Mouse (Mus musculus) embryo, embryonic 9.5 days (tissue): ENCODE data around the gene Timm10b.

ENCODE experiments used
- DNase-seq: peaks from one replicate; pipeline ENCODE4 v3.0.0-alpha.2; 2017; ENCODE audit errors: extremely low spot score

Timm10b gene

GRCm38 (mm10) chr7:105639756-105640155 is at the start of gene Timm10b:
Timm10b (plus strand) TSS chr7:105640056.
- no peak for DNase-seq

DNA sequence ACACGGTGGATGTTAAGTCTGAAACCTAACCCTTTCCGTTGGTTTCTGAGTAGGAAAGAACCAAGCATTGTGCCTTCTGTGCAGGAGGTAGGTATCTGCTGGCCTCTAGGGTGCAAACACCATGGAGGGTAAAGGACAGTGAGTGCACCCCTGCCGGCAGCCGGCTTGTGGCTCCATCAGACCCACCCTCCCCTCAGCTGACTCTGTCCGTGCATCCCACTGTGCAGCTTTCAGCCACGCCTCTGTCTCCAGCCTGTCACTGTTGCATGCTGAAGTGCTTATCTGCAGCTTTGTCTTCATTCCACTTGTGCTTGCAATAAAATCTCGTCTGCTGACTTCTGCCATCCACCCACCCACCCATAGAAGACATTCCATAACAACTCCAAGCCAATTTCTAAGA is 49.8 kb upstream of the Timm10b start:
- DNase-seq = no peak

DNA sequence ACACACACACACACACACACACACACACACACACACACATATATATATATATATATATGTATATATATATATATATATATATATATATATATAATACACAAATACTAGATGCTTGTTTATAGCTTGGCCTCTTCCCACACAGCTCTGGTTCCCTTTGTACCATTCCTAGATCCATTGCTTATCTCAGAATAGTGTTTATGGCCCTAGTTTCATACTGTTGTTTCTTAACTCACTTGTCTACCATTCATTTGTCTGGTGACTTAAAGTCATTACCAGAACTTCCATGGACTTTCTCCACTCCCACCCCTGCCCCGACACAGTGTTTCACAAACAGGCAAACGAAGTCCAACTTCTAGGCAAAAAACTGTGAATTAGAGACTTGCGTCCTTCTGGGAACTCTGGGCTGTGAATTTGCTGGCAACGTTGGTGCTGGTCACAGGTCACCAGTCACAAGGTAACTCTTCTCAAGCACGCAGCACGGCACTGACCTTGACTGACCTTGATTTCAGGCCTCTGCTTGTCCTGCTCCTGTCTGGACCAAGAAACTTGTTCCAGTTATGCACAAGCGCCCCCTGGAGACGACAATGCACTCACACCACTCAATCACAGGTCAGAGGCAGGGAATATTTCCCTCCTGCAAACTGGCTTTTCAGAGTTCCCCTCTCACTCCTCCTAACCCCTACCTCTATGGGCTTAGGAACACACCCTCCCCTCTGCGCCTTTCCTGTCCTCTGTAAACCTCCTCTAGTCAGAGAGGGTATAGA is 36.8 kb upstream of the Timm10b start:
- DNase-seq = peak; percentile 58

- DNase-seq = no peak
These were observed 31.4 kb upstream of the Timm10b start for GRCm38 (mm10) chr7:105608467-105608866.

DNA sequence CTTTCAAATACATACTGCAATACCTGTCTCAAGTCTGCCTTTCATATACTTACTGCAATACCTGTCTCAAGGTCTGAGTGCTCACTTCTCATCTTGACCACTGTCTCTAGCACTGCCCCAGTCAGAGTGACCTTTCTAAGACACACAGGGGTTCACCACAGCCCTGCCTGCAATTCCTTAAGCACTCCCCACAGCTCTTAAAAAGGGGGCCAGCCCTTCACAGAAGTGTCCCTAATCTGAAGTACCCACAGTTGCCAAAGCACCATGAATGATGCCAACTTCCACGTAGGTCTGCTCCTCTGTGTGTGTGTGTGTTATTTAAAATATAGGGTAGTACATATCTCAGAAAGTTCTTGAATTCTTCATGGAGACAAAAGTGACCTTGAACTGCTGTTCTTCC is 28.1 kb upstream of the Timm10b start:
- DNase-seq = no peak

DNA sequence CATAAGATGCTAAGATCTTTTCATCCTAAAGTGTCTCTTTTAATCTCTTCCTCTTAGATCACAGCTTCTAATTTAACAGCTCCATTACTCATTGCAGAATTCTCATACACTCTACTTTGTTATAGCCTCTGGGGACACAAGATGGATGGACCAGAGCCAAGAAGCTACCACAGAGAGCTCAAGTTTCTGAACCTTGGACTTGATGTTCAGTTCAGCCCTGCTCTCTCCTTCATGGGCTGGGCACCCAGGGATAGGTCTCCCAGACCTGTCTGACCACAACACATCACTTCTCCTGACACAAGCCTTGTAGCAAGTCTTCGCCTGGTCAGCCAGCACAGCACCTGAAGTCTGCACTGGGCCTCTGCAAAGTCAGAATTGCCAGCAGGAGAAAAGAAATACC is 25.5 kb upstream of the Timm10b start:
- no peak for DNase-seq

GRCm38 (mm10) chr7:105615720-105616119 is 24.1 kb upstream of the Timm10b start:
- DNase-seq = no peak

DNA sequence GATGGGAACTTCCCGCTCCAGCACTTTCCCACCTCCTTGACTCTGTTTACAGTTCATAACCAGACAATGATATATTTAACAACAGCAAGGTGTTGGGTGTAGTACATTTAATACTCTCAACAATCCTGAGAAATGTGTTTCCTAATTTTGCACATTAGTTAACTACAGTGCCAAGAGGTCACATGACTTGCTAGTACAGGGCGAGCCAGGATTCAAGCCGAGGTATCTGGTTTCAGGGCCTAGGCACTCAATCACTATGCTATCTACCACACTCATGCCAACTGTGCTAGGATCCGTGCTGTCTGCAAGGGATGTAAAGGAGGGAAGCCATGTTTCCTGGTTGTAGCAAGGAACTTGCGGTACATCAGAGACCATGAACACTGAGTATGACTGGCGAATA is 23.3 kb upstream of the Timm10b start:
- no peak for DNase-seq

- DNase-seq = no peak
These were observed 22.0 kb upstream of the Timm10b start for GRCm38 (mm10) chr7:105617810-105618209.

- DNase-seq = no peak
These were observed 20.2 kb upstream of the Timm10b start for GRCm38 (mm10) chr7:105619701-105620100.

GRCm38 (mm10) chr7:105621053-105621452 is 18.8 kb upstream of the Timm10b start:
- DNase-seq = no peak

GRCm38 (mm10) chr7:105621646-105622292 is 18.1 kb upstream of the Timm10b start:
- DNase-seq = no peak

- DNase-seq = no peak
These were observed 14.5 kb upstream of the Timm10b start for GRCm38 (mm10) chr7:105625397-105625796.

- no peak for DNase-seq
These were observed 11.2 kb upstream of the Timm10b start for GRCm38 (mm10) chr7:105628633-105629032.

DNA sequence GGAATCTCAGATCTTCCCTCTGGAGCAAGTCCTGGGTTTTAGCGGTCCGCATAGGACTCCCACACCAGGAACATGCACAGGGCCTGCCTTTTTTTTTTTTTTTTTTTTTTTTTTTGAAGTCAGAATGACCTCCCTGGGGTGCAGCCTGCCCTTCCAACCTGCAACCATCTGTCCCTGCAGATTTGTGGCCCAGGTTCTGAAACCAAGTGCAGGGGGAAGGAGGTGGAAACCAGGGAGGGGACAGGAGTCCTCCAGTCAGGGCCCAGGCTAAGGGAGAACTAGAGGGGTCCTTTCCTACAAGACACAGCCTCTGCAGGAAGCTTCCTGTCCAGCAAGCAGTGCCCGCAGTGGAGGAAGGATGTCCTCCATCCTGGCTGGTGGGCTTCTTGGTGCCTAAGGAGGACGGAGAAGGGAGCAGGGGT is 7.3 kb upstream of the Timm10b start:
- peak; percentile 35 for DNase-seq

GRCm38 (mm10) chr7:105633127-105633800 is 6.6 kb upstream of the Timm10b start, which contains the start of gene Trim3:
Trim3 (minus strand) TSS chr7:105633571.
- DNase-seq = peak; percentile 93

GRCm38 (mm10) chr7:105633801-105634135 is 6.1 kb upstream of the Timm10b start:
- DNase-seq = no peak

- no peak for DNase-seq
These were observed 5.5 kb upstream of the Timm10b start for GRCm38 (mm10) chr7:105634272-105634920.

DNA sequence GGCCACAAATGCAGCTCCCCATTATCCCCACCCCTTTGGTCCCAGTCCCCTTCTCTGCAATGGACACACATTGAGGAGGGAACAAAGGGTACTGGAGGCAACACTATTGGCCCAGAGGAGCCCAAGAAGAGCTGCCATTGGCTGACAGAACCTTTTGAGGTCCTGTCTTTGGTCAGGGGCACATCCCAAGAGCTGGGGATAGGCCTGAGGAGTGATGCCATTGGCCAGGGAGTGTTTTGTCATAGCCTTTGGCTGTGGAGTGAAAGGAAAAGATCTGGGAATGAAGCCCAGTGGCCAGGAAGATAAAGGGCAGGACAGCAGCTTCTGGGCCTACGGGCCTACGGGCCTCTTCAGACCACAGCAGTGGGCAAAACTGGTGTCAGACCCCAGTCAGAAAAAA is 4.1 kb upstream of the Timm10b start:
- DNase-seq = no peak

DNA sequence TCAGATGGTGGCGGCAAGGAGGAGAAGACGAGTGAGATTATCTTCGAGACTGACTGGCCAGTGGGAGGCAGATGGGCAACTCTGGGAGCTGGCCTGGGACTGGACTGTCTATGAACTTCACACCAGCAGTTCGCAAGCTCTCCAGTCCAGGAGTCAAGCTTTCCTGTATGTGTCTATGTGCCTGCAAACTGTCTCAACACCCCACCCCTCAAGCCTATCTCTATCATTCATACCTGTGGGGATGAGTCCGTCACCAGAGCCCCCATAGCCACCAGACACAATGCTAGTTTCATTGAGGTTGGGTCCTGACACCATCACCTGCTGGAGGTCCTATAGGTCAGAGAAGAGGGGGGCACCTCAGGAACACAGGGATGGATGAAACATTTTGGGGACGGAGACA is 1.1 kb upstream of the Timm10b start:
- DNase-seq = no peak

GRCm38 (mm10) chr7:105639304-105639703 is 552 bp upstream of the Timm10b start:
- no peak for DNase-seq

- DNase-seq = peak; percentile 95
These were observed 507 bp downstream of the Timm10b start, which contains the start of the genes Arfip2 and Gm45799 for GRCm38 (mm10) chr7:105640233-105640893. Arfip2 (minus strand) TSS chr7:105640416. Gm45799 (plus strand) TSS chr7:105640552.
